Mouse (Mus musculus) fat pad, adult 2 months (tissue): ENCODE results near the gene Cytip.

Experiments
- DNase-seq: peaks from one replicate; pipeline ENCODE4 v3.0.0-alpha.2; 2011; ENCODE audit warnings: low read depth, low spot score; ENCODE audit errors: extremely low read depth

The Cytip gene

GRCm38 (mm10) chr2:58195346-58195745, at the start of gene Cytip:
TSS of gene Cytip (minus strand) at chr2:58195532.
- no peak for DNase-seq

DNA sequence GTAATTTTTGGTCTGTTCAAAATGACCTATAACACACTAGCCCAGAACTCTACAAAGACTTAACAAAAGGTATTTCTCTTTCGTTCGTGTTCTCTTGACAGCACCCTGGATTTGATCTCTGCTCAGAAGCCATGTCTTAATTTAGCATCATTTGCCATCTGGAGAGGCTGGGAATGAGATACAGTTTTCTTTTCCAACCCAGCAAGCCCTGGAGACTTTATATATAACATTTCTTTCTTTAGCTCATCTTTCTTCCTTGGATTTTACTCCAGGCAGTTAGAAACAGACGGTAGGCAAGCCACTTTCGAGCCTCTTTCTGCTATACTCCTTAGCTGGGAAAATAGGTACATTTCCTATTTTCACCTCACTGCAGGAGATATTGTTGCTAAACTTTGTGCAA, 45.3 kb upstream of the Cytip start:
- no peak for DNase-seq

DNA sequence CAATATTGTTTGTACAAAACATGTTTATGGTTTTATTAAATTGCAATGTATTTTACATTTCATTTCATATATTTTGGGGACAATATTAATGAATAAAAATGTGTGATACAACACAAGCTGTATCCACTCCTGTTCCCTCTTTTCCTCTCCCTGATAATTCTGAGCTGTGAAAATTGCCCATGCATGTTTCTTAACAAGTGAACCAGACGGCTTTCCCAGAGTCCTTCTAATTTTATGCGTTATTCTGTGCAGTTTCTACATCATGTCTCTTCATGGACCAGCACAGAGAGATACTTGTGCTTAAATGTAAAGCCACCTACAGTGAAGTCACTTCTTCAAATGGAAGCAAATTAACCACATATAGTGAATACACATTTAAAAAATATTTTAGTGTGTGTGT, 42.2 kb upstream of the Cytip start:
- no peak for DNase-seq

DNA sequence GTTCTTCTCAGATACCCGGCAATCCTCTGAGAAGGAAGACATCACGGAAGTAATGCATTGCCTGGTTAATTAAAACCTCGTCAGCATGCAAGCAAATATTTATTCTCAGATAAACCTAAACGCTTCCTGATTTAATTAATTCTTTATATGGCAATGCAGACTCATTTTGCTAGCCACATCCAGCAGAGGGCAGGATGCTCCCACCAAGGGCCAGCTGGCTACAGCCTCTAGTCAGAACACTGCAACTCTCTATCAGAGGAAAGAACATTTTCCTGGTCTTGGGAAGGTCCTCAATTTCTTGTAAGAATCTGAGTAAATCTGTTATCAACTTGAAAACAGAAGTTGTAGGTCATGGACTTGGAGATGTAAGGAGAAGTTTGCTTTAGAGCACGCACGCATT, 4.1 kb upstream of the Cytip start:
- no peak for DNase-seq

DNA sequence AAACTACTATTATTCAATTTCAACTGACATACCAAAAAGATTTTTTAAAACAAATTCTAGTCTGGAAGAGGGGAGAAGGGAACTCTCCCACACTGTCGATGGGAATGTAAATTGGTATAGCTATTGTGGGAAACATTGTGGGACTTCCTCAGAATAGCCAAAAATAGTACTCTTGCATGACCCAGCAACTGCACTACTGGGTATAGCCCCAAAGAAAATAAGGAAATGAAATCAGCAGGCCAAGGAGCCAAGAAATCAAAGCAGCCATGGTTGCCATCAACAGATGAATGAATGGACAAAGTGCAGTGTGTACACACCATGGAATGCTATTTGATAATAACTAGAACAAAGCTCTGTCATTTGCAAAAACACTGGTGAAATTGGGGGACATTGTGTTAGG, 1.5 kb upstream of the Cytip start:
- DNase-seq: no peak

DNA sequence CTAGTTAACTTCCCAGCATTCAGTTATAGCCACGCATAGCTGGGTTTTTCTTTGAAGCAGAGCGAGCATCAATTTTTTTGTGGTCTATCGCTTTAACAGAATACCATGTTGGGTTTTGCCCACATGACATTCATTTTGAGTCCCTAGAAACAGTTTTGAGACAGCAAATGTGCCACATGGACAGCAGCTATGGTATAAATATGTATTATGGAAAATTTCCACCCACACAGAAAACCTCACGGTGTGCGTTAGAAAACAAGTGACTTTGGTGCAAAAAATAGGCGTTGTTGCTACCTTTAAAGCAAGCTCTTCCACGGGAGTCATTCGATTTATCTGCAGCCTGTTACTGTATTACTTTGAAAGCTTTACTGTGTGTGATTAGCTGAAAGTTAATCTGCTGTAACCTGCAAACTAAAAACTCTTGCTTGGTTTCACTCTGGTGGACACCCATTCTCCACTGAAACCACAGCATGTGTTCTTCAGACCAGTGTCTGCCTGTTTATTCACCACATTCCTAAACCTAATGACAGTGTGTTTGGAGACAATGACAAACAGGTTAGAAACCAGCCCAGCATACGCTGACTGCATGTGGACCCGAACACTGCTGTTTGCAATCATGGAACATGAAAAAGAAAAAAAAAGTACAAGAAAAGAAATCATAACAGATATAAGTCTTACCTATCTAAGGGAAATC, 763 bp downstream of the Cytip start:
- no peak for DNase-seq

- DNase-seq: no peak
Measured at GRCm38 (mm10) chr2:58192160-58192559, 3.2 kb downstream of the Cytip start.

GRCm38 (mm10) chr2:58189501-58189900, 5.8 kb downstream of the Cytip start:
- DNase-seq: no peak

DNA sequence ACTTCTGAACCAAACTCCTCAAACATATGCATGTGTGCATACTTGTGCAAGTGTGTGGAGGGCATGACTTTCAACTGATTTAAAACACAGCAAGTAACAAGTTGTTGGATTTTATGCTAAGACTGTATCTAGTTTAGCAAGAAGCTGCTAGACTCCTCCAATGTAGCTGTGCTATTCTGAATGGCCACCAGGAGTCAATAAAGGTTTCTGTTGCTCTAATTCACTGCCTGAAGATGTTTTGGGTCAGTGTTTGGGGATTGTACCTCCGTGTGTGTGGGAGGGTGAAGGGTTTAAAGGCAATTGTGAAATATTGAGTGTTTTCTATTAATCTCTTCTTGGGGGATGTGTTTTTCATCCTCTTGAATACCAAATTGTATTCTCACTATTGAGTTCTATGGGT, 6.4 kb downstream of the Cytip start:
- DNase-seq: no peak

DNA sequence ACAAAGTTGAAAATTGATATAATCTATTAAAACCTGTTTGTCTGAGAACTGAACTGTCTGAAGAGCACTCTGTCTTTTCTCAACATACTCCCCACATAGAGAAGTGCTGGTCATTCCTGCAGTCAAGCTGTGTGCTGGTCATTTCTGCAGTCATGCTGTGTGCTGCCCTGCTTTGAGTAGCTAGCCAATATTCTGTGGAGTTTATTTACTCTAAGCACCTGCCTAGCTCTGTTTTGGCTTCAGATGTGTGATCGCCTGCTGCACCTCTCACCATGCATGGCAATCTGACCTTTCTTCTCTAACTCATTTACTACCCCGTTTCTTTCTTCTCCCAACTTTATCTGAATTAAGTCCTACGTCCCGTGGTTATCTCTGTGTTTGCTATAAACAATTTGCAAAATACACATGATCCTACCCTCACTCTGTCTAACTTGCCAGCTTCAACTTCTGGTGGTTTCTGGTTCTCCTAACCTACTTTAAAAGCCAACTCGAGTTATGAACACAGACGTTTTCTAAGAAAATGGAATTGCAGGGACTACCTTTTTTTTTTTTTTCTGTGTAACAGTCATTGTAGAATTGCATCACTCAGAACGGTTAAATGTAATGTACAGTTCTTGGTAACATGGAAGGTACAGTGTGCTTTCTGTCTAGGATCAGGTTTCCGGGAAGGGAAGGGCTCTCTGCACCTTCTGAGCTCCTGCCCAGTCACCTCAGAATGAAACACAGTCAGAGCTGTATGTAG, 7.9 kb downstream of the Cytip start:
- DNase-seq: no peak

DNA sequence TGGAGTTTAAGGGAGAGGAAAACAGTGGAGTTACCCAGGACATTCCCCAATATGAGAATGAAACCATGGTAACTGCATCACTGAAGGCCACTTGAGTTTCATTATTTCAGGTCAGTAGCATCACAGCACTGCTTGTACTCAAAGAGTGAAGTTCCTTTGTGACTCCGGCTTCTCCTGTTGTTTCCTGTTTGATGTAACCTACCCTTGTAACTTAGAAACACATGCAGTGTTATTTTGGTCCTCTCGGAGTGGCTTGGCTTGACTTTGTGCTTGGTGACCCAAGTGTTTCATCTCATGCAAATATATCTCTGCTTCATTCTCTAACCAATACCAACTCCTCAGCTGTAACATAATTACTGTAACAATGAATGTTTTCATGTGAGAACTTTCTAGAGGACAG, 11.1 kb downstream of the Cytip start:
- DNase-seq: no peak

GRCm38 (mm10) chr2:58183658-58184057, 11.7 kb downstream of the Cytip start:
- DNase-seq: no peak

GRCm38 (mm10) chr2:58180776-58181175, 14.6 kb downstream of the Cytip start:
- DNase-seq: no peak

- DNase-seq: no peak
Measured at GRCm38 (mm10) chr2:58179056-58179455, 16.3 kb downstream of the Cytip start.

DNA sequence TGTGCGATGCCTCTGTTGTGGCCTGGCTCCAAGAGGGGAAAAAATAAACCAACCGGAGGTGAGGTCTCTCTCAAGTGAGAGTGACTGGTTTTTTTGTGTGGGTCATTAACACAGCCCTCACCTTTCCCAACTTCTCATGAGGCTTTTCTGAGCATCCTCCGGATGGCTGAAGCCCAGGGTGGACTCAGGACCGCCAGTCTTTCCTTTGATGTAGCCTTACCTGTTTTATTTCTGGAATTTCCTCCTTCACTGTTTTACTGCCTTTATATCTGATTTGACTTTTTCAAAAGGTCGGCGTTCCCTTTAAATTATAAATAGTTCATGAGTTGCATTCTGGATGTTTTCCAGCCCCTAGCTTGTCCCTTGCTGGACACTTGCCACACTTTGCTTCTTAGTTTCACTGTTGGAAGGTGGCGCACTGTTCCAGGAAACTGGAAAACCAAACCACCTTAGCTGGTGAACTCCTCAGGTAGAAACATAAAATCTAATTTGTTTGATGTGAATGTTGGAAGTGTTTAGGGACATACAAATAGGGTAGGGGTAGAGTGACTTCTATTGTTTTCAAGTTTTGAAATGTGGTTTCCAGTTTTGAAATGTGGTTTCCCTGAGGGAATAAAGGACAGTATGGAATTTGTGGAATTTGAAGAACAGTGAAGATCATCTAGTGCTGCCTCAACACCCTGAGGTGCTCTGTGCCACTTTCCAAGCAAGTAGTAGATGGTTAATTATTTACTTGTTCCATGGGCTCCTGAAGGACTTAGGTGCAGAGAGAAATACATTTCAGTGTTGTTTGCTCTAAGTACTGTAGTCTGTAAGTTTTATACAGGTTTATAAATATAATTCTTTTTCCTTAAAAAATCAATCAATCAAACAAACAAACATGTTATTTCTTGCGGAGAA, 19.7 kb downstream of the Cytip start:
- no peak for DNase-seq

DNA sequence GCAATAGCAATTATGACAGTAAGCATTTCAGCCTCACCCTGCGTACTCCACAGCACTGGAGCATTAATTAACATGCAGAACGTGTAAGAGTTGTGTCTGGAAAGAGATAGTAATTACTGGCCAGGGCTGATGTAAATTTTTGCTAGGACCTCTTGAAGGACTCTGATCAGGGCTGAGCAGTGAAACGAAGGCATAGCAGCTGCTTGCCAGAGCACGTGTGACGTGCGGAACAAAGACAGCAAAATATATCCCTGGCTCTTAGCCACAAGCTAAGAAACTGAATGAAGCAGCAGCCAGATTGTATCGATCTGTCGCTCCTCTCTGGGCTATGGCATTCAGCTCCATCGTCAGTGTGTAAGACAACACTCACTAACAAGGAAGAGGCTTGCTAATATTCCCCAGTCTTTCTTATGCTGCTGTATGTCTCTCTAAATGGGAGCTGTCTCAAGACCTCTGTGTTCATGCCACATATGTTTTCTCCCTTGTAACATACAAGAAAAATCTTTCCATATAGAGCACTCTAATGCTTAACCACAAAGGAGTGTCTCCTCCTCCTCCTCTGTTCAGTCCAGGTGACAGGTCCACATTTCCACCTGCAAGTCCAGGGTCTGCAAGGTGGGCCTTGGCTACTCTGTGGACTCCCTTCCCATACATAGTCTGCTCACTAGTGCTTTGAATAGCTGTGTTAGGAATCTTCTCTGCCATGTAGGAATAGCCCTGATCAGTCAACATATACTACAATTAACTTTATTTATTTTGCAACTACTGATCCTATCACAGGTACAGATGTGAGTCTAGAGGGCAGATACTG, 20.7 kb downstream of the Cytip start:
- DNase-seq: no peak

DNA sequence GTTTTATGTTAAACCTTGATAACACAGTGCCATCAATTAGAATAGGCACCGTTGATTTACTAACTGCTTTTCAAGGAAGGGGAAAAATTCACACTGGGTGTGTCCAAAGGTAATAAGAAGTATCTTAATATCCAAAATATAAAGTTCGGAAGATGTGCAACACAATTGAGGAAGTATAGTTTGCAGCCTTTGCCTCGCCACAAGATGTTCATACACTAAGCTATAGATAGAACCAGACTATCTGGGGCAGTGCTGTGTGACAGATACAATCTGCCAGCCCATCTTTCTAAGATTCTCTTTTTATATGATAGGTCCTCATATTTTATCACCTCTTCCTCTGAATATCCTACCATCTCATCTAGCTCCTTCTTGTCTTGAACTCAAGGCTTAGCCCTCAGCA, 22.4 kb downstream of the Cytip start:
- DNase-seq: no peak

- DNase-seq: no peak
Measured at GRCm38 (mm10) chr2:58169173-58169572, 26.2 kb downstream of the Cytip start.

GRCm38 (mm10) chr2:58167654-58168053, 27.7 kb downstream of the Cytip start:
- DNase-seq: no peak

- DNase-seq: no peak
Measured at GRCm38 (mm10) chr2:58166764-58167163, 28.6 kb downstream of the Cytip start.
